Mouse (Mus musculus): ENCODE measurements around the gene Aars. TPM values are rescaled to one million over a fixed set of nuclear protein-coding genes. Genes with fewer than 3 reads are reported as not detected.
A peak's percentile ranks its signal among the peaks of the same experiment; 100 is the strongest.
"Not testable (repeated sequence)": the region's sequence is repeated elsewhere in the genome, so short reads cannot be mapped to it uniquely, and the experiment has no call there.

Gene Aars
- polyA plus RNA-seq, 1 experiment from 2014 or later = 82.0 TPM

- Histone ChIP-seq H3K9me3 (no peaks in the 10 kb centered on the region), H3K4me1 (peaks cover 14% of the 10 kb centered on the region), H3K27ac (replicated peaks) (no peak overlapping the region), H3K9ac (replicated peaks) (0 out of 2 replicates have a peak overlapping the region, but pooled peaks have one; percentile 11), H3K36me3 (no peaks in the 10 kb centered on the region), H3K4me3 (no peak overlapping the region), H3K27me3 (no peaks in the 10 kb centered on the region), H3K4me2 (replicated peaks) (no peak overlapping the region)
- ATAC-seq (ENCODE audit: low FRiP score, low read depth) = no peak
- WGBS = 23% methylated on average over 6 of the region's 6 CpGs
Observed at GRCm38 (mm10) chr8:111079861-111080271, 46.9 kb downstream of the Aars start.

GRCm38 (mm10) chr8:111081580-111082258, 48.8 kb downstream of the Aars start:
- WGBS = 31% methylated on average over 12 of the region's 12 CpGs

GRCm38 (mm10) chr8:111083936-111084335, 51.0 kb downstream of the Aars start:
- H3K9me3 ChIP-seq; H3K4me3 ChIP-seq; ATAC-seq (ENCODE audit: low FRiP score, low read depth); H3K4me2 ChIP-seq (replicated peaks); H3K9ac ChIP-seq (replicated peaks); H3K27ac ChIP-seq (replicated peaks); H3K27me3 ChIP-seq; H3K36me3 ChIP-seq: not testable (repeated sequence)
- whole genome bisulfite sequencing = 87% methylated on average over 5 of the region's 5 CpGs
- H3K4me1 ChIP-seq = peaks cover 14% of the 10 kb centered on the region

More at GRCm38 (mm10) chr8:111081580-111082258, 48.8 kb downstream of the Aars start:
- Histone ChIP-seq H3K9ac (replicated peaks) (no peak overlapping the region), H3K9me3 (no peaks in the 10 kb centered on the region), H3K27me3 (no peaks in the 10 kb centered on the region), H3K4me2 (replicated peaks) (peak overlapping the region; percentile 21; the same call in 1 of the 2 replicates), H3K36me3 (no peaks in the 10 kb centered on the region), H3K4me1 (peaks cover 14% of the 10 kb centered on the region), H3K4me3 (no peak overlapping the region), H3K27ac (replicated peaks) (no peak overlapping the region)
- no peak for ATAC-seq (ENCODE audit: low FRiP score, low read depth)

GRCm38 (mm10) chr8:111090126-111090525, 57.2 kb downstream of the Aars start:
- H3K36me3 ChIP-seq = no peaks in the 10 kb centered on the region
- WGBS = 1% methylated on average over 2 of the region's 2 CpGs
- H3K27me3 ChIP-seq = no peaks in the 10 kb centered on the region
- H3K4me3 ChIP-seq = no peak overlapping the region
- no peaks in the 10 kb centered on the region for H3K9me3 ChIP-seq
- ATAC-seq (ENCODE audit: low FRiP score, low read depth) = no peak
- peaks cover 6% of the 10 kb centered on the region for H3K4me1 ChIP-seq
- no peak overlapping the region for H3K9ac ChIP-seq (replicated peaks)
- H3K4me2 ChIP-seq (replicated peaks) = no peak overlapping the region
- H3K27ac ChIP-seq (replicated peaks) = no peak overlapping the region

- H3K4me2 ChIP-seq (replicated peaks) = no peak overlapping the region
- WGBS = 84% methylated on average over 7 of the region's 7 CpGs
- H3K9ac ChIP-seq (replicated peaks) = no peak overlapping the region
- H3K4me1 ChIP-seq = peaks cover 12% of the 10 kb centered on the region
- H3K36me3 ChIP-seq = no peaks in the 10 kb centered on the region
- no peak overlapping the region for H3K27ac ChIP-seq (replicated peaks)
- H3K9me3 ChIP-seq = no peaks in the 10 kb centered on the region
- no peak for ATAC-seq (ENCODE audit: low FRiP score, low read depth)
- H3K4me3 ChIP-seq = no peak overlapping the region
- H3K27me3 ChIP-seq = no peaks in the 10 kb centered on the region
Observed at GRCm38 (mm10) chr8:111091706-111092105, 58.8 kb downstream of the Aars start.

- not testable (repeated sequence) for H3K4me2 ChIP-seq (replicated peaks); H3K27me3 ChIP-seq; H3K9me3 ChIP-seq; H3K27ac ChIP-seq (replicated peaks); H3K36me3 ChIP-seq; H3K4me3 ChIP-seq; ATAC-seq (ENCODE audit: low FRiP score, low read depth); H3K9ac ChIP-seq (replicated peaks)
- peaks cover 12% of the 10 kb centered on the region for H3K4me1 ChIP-seq
- WGBS = 83% methylated on average over 6 of the region's 6 CpGs
Observed at GRCm38 (mm10) chr8:111092326-111092725, 59.4 kb downstream of the Aars start, which contains the start of gene Clec18a. Clec18a (minus strand) TSS chr8:111092426.

GRCm38 (mm10) chr8:111093865-111094718, 61.1 kb downstream of the Aars start, which contains the start of gene Pdpr:
Pdpr (plus strand) TSS chr8:111094630.
- ATAC-seq (ENCODE audit: low FRiP score, low read depth) = peak; percentile 94
- Histone ChIP-seq H3K27me3 (no peaks in the 10 kb centered on the region), H3K4me3 (peak within 1 kb of the TSS; percentile 61), H3K9me3 (no peaks in the 10 kb centered on the region), H3K36me3 (no peaks in the 10 kb centered on the region), H3K27ac (replicated peaks) (peak within 1 kb of the TSS; percentile 61), H3K9ac (replicated peaks) (peak within 1 kb of the TSS; percentile 67), H3K4me1 (peaks cover 12% of the 10 kb centered on the region), H3K4me2 (replicated peaks) (peak within 1 kb of the TSS; percentile 70)
- 12% methylated on average over 33 of the region's 72 CpGs for WGBS

- H3K9ac ChIP-seq (replicated peaks) = peak overlapping the region; percentile 67
- H3K4me3 ChIP-seq = peak overlapping the region; percentile 61
- not testable (repeated sequence) for H3K27ac ChIP-seq (replicated peaks); H3K9me3 ChIP-seq; H3K36me3 ChIP-seq; H3K27me3 ChIP-seq
- ATAC-seq (ENCODE audit: low FRiP score, low read depth) = peak; percentile 67
- WGBS = 1% methylated on average over 42 of the region's 69 CpGs
- peak overlapping the region; percentile 70 for H3K4me2 ChIP-seq (replicated peaks)
- H3K4me1 ChIP-seq = peaks cover 12% of the 10 kb centered on the region
Observed at GRCm38 (mm10) chr8:111094719-111095302, 61.9 kb downstream of the Aars start.

Small RNAs within 50 kb of the gene (microRNA-seq; reads per million reads assigned to microRNA genes)
- not detected for gene Gm24103
- gene Mir3473d = 1.4 reads per million

Other genes with a start within 250 kb of the Aars start
- 0.75 and 1.1 TPM in 2 replicates for gene Il34, start 227.2 kb upstream of the Aars start, polyA plus RNA-seq (2016; fragmentation: Nextera tagmentation; extraction: Ambion mirVana)
- gene Cog4, start 186.5 kb upstream of the Aars start, polyA plus RNA-seq (2016; fragmentation: Nextera tagmentation; extraction: Ambion mirVana) = 69.3 and 74.3 TPM in 2 replicates
- 187 and 188 TPM in 2 replicates for gene Sf3b3, start 186.4 kb upstream of the Aars start, polyA plus RNA-seq (2016; fragmentation: Nextera tagmentation; extraction: Ambion mirVana)
- gene Fuk, start 130.7 kb upstream of the Aars start, polyA plus RNA-seq (2016; fragmentation: Nextera tagmentation; extraction: Ambion mirVana) = 10.5 and 11.2 TPM in 2 replicates
- 30.7 and 31.6 TPM in 2 replicates for gene St3gal2, start 113.2 kb upstream of the Aars start, polyA plus RNA-seq (2016; fragmentation: Nextera tagmentation; extraction: Ambion mirVana)
- gene Ddx19a, start 35.3 kb upstream of the Aars start, polyA plus RNA-seq (2016; fragmentation: Nextera tagmentation; extraction: Ambion mirVana) = 17.6 and 18.3 TPM in 2 replicates
- 11.1 and 11.3 TPM in 2 replicates for gene Ddx19b, start 1.4 kb upstream of the Aars start, polyA plus RNA-seq (2016; fragmentation: Nextera tagmentation; extraction: Ambion mirVana)
- gene Exosc6, start 23.2 kb downstream of the Aars start, polyA plus RNA-seq (2016; fragmentation: Nextera tagmentation; extraction: Ambion mirVana) = 0.60 TPM in 1 of 2 replicates, not detected in the other
- gene Clec18a, start 59.3 kb downstream of the Aars start, polyA plus RNA-seq (2016; fragmentation: Nextera tagmentation; extraction: Ambion mirVana) = 0.56 and 0.63 TPM in 2 replicates
- gene Pdpr, start 61.5 kb downstream of the Aars start, polyA plus RNA-seq (2016; fragmentation: Nextera tagmentation; extraction: Ambion mirVana) = 14.7 TPM in 2 replicates
- gene Glg1, start 226.1 kb downstream of the Aars start, polyA plus RNA-seq (2016; fragmentation: Nextera tagmentation; extraction: Ambion mirVana) = 94.2 and 108 TPM in 2 replicates

Measured in midbrain, embryonic 12.5 days (tissue).